Mouse (Mus musculus) megakaryocyte-erythroid progenitor cell, adult 5-6 weeks (primary cell): Measurements from ENCODE around the gene Klhl8. TPM values are rescaled to one million over a fixed set of nuclear protein-coding genes. Genes with fewer than 3 reads are reported as not detected.

ENCODE experiments used
- ATAC-seq: replicated peaks from 2 replicates; pipeline ENCODE4 v1.8.0; 2016; ENCODE audit warnings: mild to moderate bottlenecking, inconsistent platforms; ENCODE audit not compliant: severe bottlenecking, poor library complexity, low FRiP score, low TSS enrichment
- total RNA-seq, 2 experiments: library from RNA; stranded (forward) in 1 of 2; stranded (reverse) in 1 of 2; fragments of 200-1000, 215-1000 nt in 1 of 2; fragments of >200 nt in 1 of 2; fragmentation: Nextera tagmentation in 1 of 2; gene quantifications; 2 replicates each; pipeline ENCODE4 v1.2.3; 2014 to 2017

Klhl8 gene
- total RNA-seq, 2 experiments from 2014 or later: 2.2 to 8.5 TPM

- ATAC-seq: no peak
These were observed 92.5 kb downstream of the Klhl8 start for GRCm38 (mm10) chr5:103818602-103819001.

GRCm38 (mm10) chr5:103817754-103818153 is 93.3 kb downstream of the Klhl8 start:
- peak; percentile 74 for ATAC-seq

DNA sequence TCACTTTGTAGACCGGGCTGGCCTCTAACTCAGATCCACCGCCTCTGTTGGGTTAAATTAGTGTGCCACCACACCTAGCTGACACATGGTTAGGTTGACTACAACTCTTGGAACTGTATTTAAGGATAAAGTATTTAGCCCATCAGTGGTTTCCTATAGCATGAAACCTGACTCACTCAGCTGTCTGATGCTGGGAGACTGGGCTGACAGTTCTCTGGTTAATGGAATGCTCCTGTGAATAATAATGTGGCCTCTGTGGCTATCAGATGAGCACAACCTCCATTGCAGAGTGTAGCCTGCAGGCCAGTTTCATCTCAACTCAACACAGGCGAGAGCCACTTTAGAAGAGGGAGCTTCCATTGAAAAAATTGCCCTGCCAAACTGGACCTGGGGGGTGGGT is 94.3 kb downstream of the Klhl8 start:
- ATAC-seq: no peak

DNA sequence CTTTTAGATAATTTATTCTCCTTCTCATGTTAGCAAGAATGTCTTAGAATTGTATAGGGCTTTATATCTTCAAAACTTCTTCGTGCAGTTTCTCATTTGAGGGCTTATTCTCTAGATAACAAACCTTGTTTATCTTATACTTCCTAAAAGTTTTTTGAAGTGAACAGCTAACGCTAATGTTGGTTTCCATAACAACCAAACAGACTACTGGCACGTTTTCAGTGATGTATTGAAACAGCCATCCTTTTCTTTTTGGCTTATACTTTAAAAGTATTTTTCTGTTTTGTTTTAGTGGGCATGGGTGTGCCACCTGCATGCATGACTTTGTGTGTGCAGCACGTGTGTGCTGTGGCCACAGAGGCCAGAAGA is 95.8 kb downstream of the Klhl8 start:
- ATAC-seq: peak; percentile 45

- ATAC-seq: peak; percentile 49
These were observed 96.4 kb downstream of the Klhl8 start for GRCm38 (mm10) chr5:103814551-103815248.

DNA sequence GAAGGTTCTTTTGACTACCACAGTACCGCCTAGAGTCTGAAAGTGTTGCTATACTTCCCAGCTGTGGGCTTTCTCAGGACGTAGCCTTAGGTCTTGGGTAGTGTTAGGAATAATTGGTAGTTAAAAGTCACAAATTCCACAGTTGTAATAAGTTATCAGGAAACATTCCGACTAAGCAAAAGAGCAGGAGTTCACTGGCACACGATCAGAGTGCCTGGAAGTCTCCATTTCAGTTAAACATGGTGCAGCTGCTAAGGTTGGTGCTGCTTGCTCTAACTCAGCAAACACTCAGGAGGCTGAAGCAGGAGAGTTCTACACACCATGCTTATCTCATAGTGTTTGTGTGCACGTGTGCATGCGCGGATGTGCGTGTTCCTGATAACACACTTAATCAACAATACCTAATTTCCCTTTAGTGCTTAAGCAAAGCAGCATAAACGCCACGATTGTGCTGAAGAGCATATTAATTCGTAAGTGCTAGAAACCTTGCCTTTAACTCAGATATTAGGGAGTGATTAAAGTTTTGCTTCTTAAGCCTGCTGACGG is 97.0 kb downstream of the Klhl8 start:
- peak; percentile 40; the same call in 1 of the 2 replicates for ATAC-seq

DNA sequence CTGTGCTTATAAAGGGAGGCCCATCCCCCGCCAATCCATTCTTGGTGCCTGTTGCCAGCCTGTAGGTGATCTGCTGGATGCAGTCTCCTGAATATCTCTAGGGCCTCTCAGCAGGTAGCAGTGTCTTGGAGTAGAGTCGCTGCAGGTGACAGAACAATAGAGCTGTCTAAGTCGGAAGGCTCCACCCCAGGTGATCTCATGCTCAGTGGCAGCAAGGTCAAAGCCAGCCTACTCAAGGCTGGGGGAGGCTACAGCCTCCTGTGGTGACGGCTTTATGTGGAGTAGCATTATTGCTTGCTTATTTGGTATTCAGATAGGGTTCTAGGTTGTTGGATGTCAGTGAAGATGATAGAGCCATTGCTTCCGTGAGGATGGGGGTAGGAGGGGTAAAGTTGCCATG is 97.8 kb downstream of the Klhl8 start:
- no peak for ATAC-seq

Other genes starting within 250 kb of the Klhl8 start
- 52.5 and 58.0 TPM in 2 replicates for gene Aff1, start 218.9 kb downstream of the Klhl8 start, total RNA-seq (2014; fragmentation: Nextera tagmentation)
- 15.6 and 16.7 TPM in 2 replicates for gene Aff1, start 218.9 kb downstream of the Klhl8 start, total RNA-seq (2017)
- not detected in 2 replicates for gene Hsd17b13, start 66.2 kb upstream of the Klhl8 start, total RNA-seq (2014; fragmentation: Nextera tagmentation)
- gene Hsd17b13, start 66.2 kb upstream of the Klhl8 start, total RNA-seq (2017): not detected in 2 replicates
- 4.9 and 5.6 TPM in 2 replicates for gene Hsd17b11, start 110.7 kb upstream of the Klhl8 start, total RNA-seq (2014; fragmentation: Nextera tagmentation)
- gene Hsd17b11, start 110.7 kb upstream of the Klhl8 start, total RNA-seq (2017): 10.9 and 23.0 TPM in 2 replicates
- 117 and 120 TPM in 2 replicates for gene Nudt9, start 135.0 kb upstream of the Klhl8 start, total RNA-seq (2014; fragmentation: Nextera tagmentation)
- 159 and 167 TPM in 2 replicates for gene Nudt9, start 135.0 kb upstream of the Klhl8 start, total RNA-seq (2017)
- not detected in 2 replicates for gene Gm17660, start 166.3 kb upstream of the Klhl8 start, total RNA-seq (2014; fragmentation: Nextera tagmentation)
- gene Gm17660, start 166.3 kb upstream of the Klhl8 start, total RNA-seq (2017): not detected in 2 replicates
- gene Sparcl1, start 202.5 kb upstream of the Klhl8 start, total RNA-seq (2014; fragmentation: Nextera tagmentation): not detected in 2 replicates
- gene Sparcl1, start 202.5 kb upstream of the Klhl8 start, total RNA-seq (2017): not detected in 2 replicates